Mouse (Mus musculus): ENCODE measurements around the gene Cox8a.

Gene Cox8a

DNA sequence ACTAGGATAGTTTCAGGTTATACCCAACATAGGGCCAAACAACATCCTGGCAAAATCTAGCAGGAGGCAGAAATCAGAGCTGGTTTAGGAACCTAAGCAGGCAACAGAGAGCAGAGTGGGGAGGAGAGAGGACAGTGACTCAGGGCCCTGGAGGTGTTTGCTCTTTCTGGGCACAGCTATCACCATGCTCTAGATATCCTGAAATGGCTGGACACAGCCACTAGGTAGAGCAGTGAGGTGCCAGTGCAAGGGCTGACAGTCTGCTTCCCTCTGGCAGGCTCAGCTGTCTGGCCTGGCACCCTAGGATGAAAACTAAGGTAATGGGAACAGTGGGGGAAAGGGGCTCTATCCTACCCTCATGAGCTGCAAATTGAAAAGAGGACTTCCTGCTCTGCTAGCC lies 6.1 kb upstream of the Cox8a start:
- DNase-seq (ENCODE audit: extremely low read depth, low read depth), result no peak

DNA sequence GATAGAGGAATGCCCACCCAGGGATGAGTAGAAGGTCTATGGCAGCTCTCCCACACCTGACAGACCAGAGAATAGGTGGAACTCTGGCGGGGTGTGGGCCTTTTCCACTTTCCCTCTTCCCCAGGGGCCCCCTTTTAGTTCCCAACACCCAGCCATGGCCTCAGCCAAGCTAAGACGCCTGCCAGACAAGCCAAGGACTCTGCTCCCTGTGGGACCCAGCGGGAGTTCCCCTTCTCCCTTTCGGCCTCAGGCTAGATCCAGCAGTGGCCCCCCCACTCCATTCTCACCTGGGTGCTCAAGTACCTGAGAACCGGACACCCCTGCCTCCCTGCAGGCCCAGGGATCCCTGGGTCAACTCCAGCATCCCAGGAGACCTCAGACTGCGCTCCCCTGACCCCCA lies 4.8 kb upstream of the Cox8a start:
- DNase-seq (ENCODE audit: extremely low read depth, low read depth), result no peak

DNA sequence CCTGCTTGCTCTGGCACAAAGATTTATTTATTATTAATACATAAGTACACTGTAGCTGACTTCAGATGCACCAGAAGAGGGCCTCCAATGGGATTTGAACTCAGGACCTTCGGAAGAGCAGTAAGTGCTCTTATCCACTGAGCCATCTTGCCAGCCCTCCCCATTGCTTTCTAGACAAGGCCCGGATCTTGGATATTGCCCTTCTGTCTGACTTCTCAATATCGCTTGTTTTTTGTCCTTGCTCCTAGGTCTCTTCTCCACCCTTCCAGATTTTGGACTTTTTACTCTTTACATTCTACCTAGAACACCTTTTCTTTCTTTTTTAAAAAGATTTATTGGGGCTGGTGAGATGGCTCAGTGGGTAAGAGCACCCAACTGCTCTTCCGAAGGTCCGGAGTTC lies 1.3 kb upstream of the Cox8a start:
- DNase-seq (ENCODE audit: extremely low read depth, low read depth), result no peak

DNA sequence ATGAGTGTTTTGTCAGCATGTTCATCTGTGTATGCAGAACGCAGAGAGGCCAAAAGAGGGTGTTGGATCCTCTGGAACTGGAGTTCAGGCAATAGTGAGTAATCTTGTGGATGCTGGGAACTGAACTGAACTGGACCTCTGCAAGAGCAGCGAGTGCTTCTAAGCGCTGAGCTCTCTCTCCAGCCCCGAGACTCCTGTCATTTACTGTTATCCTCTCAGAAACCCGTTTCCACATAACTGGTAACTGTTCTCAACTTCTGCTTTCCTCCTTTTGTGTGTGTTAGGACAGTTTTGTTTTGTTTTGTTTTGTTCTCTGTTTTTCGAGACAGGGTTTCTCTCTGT lies 481 bp upstream of the Cox8a start:
- no peak for DNase-seq (ENCODE audit: extremely low read depth, low read depth)

DNA sequence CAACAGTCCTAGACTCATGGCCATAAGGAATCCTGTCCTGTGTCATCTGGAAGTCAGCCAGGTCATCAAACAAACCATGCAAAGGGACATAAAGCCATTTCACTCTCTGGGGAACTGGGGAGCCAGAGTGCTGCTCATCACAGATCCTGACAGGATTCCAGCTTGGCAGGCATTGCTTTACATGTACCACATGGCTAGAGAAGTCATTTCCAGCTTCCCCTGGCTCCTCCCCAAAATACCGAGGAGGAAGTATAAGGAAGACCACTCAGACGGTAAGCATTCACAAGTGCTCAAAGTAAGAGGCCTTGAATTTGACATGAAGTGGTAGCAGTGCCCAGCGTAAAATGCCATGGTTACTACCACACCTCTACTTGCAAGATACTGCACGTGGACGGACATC lies 2.9 kb downstream of the Cox8a start:
- DNase-seq (ENCODE audit: extremely low read depth, low read depth), result no peak

DNA sequence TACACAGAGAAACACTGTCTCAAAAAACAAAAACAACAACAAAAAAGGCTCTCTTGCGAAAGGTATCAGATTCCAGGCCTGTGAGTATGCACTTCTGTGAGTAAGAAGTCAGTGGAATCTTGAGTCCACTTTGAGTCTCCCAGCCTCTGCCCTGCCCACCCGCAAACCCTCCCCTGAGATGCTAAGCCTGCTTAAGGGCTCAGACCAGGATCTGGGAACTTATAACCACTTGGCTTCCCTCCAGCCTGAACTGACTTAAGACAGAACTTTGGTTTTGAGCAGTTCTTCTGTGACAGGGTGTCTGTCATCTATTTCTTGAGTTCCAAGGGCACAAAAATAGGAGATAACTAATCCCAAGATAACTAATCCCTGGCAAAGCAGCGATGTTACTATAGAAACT lies 4.4 kb downstream of the Cox8a start:
- no peak for DNase-seq (ENCODE audit: extremely low read depth, low read depth)

DNA sequence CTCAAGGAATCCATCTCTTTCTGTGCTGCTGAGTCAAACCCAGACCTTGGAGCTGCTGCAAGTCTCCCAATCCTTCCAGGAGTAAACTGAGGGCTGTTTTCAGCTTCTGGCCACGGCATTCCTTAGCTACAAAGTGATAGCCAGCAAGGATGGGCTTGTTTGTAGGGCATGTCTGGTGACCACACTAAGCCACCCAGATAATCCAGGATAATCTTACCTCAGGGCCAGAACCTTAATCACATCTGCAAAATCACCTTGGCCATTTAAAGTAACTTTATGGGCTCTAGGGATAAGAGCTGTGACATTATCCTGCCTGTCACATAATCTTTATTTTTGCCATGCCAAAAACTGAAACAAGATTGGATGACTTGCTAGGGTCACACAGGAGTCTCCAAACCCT lies 5.2 kb downstream of the Cox8a start:
- DNase-seq (ENCODE audit: extremely low read depth, low read depth), result no peak

DNA sequence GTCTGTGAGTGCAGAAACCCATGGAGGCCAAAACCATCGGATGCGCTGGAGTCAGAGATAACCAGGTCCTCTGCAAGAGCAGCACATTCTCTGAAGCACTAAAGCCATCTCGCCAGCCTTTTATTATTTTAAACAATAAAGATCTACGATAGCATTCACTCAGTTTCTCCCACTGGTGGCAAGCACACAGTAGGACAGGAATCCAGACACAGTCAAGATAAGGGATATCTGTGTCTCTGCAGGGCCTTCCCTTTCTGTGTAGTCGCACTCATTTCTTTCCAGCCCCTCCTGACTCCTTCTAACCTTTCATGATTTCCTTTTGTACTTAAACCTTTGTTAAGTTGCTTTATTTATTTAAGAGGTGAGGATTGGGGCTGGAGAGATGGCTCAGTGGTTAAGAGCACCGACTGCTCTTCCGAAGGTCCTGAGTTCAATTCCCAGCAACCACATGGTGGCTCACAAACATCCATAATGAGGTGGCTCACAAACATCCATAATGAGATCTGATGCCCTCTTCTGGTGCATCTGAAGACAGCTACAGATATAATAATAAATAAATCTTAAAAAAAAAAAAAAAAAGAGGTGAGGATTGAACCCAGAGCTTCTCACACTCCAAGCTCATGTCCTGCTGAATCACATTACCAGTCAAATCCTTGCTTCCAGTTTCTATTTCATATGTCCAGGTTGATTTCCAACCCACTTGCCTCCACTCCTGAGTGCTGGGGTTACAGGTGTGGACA lies 7.3 kb downstream of the Cox8a start:
- DNase-seq (ENCODE audit: extremely low read depth, low read depth), result no peak

DNA sequence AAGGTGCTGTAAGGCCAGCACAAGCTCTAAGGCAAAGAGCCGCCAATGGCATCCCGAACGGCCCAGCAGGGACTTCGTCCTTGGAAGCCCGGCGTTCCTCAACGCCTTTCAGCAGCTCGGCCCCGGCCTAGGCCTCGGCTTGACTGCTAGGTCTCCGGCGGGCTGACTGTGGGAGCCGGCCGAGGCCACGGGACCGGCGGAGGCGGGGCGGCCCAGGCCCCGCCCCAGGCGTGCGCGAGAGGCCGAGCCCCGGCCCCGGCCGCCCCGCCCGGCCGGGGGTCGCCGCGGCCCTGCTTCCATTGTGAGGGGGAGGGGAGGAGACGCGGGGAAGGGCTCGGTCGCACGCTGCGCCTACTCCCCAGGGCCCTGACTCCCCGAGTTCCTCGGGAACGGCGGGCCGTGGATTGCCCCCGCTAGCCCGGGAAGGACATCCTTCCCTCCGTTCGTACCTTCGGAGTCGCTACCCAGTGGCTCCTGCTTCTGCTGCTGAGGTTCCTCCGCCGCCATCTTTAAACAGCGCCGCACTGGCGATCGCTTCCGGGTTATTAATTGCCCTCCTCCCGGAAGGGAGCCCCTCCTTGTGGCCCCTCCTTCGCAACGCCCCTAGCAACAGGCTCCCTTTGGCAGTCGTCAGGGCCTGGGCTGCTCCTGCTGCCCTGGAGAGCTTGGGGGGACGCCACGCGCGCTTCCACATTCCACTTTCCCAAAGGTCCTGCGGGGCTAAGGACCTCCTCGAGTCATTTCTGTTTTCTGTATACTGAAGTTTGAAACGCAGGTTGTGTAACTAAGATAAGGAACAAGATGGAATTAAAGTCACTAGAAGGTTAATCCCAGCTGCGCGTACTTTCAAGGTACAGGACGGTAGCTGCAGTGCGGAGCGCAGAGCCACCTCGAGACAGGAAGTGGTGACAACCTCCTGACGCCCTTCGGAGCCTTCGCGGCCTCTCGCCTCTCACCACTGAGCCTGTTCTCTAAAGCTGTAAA lies 11.4 kb downstream of the Cox8a start, which contains the start of gene Otub1:
Otub1 (minus strand) TSS at position 564 of the 984 bp plus-strand sequence.
- DNase-seq (ENCODE audit: extremely low read depth, low read depth), result peak; percentile 90

DNA sequence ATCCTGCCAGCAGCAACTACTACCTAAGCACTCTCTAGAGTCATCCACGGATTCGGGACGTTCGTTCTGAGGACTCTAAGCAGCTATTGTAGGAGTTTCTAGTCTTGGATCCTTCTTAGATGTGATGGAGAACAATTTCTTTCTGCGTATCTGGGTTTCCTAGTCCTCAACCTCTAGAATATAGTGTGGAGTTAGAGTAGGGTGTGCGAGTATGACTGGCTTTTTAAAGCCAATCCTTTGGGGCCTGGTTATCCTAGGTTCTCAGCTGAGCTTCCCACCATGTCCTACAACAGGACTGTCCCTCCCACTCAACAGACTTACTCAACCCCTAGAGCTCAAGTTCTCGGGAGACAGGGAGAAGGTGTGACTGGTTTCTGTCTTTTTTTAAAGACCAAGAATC lies 12.1 kb downstream of the Cox8a start:
- no peak for DNase-seq (ENCODE audit: extremely low read depth, low read depth)

DNA sequence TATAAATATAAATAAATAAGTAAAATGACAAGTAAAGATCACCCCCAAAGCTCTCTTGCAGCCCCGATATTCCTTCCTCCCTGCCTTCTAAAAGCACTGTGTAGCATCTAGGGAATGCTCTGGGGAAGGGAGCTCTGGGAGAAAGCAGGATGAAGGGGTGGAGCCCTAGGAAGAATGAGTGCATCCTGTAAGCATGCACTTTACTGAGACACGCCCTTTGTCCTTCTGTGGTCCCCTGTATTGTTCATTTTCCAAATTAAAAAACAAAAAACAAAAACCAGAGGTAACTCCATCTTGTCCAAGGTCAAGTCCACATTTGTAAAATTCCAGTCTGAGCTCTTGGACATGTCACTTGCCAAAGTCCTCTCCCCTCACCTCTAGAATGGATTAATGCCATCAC lies 12.5 kb downstream of the Cox8a start:
- no peak for DNase-seq (ENCODE audit: extremely low read depth, low read depth)

DNA sequence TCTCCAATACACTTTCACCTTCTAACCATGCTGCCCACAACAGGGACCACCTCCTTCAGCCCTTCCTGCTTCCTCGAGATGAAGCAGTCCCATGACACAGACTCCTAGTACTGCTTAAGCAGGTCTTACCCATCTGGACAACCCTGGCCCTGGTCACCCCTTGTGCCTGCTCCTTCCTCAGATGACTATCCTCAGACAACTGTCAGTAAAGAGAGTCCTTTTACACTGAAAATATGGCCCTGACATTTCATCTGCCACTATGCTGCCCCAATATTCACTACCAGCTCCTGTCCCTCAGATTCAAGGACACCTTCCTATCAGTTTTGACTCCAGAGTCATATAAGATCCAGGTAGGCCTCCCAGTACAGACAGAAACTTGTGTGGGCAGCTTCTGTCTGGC lies 17.0 kb downstream of the Cox8a start:
- no peak for DNase-seq (ENCODE audit: extremely low read depth, low read depth)

DNA sequence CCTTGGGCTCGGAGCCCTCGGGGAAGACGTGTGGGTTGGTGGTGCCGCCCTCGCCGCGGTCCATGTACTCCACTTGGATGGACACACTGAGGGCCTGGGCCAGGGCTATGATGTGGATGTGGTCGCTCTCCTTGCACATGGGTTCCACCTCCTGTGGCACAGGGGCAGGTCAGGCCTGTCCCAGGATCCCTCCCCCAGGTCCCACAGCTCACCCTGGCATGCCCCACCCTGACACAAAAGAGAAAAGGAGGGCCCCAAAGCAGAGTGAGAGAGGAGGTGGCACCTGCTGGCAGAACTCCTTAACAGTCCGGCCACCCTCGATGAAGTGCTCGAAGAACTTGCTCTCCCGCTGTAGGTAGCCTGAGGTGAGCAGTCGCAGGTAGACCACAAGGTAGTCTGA lies 18.3 kb downstream of the Cox8a start:
- no peak for DNase-seq (ENCODE audit: extremely low read depth, low read depth)

DNA sequence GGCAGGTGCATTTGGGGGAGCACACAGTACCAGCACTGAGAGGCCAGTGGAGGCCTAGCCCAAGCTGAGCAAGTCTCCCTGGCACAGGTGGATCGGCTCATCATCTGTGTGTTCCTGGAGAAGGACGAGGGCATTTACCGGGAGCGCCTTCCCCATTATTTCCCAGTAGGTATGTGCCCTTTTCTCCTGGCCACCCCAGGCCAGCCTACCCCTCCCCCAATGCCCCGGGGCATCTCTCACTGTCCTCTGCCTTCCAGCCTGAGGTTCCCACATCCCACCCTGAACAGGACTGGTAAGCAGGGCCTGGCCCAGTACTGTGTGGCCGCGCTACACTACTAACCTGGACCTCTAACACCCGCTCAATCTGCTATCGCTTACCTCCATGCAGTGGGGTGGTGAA lies 20.0 kb downstream of the Cox8a start:
- no peak for DNase-seq (ENCODE audit: extremely low read depth, low read depth)

DNA sequence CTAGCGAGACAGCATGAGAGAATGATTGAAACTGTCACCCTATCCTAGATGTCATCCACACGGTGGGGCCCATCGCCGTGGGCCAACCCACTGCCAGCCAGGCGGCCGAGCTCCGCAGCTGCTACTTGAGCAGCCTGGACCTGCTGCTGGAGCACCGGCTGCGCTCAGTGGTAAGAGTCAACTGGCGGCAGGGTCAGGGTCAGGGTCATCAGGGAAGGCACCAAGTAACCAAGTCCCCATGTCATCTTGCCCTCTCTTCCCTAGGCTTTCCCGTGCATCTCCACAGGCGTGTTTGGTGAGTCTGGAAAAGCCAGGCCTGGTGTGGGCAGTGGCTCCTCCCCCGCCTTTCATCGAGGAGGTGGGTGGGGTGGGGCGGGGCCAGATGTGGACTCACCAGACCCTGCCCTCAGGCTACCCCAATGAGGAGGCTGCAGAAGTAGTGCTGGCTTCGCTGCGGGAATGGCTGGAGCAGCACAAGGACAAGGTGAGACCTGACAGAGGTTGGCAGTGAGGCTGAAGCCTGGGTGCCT lies 20.6 kb downstream of the Cox8a start:
- DNase-seq (ENCODE audit: extremely low read depth, low read depth), result no peak

DNA sequence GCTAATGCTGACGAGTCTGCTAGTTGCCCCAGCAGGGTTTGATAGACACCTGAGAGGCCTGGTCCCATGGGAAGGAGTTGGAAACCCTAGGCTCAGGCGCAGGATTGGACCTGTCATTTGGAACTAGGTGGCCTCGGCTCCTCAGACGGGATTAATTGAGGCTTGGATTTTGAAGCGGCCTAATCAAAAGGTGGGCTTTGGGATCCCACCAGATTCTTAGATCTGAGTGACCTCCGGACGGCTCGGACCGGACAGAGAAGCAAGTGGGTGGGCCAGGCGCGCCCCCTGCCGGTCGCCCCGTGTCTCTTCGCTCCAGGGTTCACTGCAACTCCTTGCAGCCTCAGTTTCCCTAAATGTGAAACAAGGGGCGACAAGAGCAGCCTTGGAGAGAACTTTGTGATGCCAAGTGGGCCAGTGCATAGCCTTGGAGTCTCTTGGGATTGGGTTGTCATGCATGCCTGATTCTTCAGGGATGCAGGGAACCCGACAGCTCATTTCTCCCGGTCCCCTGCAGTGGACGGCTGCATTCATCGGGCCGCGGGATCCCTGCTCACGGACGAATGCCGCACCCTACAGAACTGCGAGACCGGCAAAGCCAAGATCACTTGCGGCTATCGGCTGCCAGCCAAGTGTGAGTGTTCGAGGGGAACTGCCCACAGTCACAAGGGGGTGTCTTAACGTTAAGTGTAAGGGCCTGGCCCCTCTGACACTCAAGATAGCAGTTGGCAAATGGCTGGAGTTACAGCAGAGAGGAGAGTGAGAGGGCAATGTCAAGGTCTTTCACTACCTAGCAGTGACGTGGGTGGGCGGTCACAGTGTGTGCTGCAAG lies 21.3 kb downstream of the Cox8a start:
- DNase-seq (ENCODE audit: extremely low read depth, low read depth), result no peak

DNA sequence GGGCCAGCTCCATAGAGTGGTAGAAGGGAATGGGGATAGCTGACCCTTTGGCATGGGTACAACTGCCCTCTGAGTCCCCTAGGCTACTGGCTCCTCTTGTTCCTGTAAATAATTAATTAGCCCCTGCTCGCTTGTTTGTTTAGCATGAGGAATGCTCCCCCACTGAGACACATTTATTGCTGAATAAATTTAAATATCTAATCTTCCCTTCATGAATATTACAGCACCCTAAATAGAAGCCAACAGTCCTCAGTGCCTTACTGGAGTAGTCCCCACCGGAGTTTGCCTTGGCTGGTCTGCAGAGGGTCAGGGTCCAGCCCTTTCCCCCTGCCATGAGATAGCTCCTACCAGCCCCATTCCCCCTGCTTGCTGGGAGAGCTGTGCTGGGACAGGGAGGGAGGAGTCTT lies 24.9 kb downstream of the Cox8a start:
- DNase-seq (ENCODE audit: extremely low read depth, low read depth), result no peak

DNA sequence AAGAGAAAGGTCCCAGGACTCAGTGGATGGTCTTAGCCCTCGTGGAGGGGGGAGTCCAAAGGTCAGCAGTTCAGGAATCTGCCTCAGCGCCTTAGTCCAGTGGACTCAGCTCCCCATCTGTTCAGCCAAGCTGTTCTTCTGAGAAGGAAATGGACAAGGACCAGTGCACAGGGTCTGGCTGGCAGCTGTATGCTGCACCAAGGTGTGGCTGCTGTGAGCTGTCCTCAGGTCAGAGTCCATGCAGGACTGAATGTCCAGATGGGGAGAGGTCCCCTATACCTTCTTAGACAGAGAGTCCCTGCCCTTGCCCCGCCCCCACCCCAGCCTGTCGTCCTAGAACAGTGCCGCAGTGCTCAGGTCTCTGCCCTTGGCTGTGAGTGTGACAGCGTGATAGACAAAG lies 25.8 kb downstream of the Cox8a start:
- DNase-seq (ENCODE audit: extremely low read depth, low read depth), result no peak

DNA sequence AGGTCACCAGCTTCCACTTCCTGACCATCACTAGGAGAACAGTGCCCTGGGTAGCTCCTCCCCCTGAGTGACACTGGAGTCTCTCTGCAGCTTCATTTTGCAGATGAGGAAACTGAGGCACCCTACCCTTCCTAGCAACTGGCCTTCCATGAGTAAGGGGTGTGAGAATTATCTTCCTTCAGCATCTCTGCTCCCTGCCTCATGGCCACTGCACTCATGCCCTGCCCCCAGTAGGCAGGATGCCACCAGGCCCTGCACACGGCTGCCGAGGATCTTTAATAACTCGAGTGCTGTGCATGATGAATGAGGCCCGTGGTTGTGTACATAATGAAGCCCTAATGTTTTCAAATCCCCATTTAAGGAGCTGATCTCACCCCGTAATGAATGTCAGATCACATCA lies 26.4 kb downstream of the Cox8a start:
- no peak for DNase-seq (ENCODE audit: extremely low read depth, low read depth)

DNA sequence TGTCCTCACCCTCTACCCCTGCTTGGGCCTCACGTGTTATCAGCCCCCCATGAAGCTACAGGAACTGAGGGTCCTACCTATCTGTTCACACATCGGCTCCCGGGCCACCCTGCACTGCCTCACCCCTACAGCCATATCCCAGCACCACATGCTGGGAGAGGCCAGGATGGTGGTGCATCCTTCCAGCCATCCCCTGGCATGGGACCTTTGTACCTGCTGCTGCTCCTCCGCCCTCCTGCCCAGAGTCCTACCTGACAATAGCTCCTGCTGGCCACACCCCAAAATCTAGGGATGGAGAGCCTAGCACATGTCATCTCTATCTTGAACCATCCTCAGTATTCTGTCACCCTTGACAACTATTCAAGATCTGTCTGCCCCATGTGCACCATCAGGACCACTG lies 28.4 kb downstream of the Cox8a start:
- DNase-seq (ENCODE audit: extremely low read depth, low read depth), result no peak

DNA sequence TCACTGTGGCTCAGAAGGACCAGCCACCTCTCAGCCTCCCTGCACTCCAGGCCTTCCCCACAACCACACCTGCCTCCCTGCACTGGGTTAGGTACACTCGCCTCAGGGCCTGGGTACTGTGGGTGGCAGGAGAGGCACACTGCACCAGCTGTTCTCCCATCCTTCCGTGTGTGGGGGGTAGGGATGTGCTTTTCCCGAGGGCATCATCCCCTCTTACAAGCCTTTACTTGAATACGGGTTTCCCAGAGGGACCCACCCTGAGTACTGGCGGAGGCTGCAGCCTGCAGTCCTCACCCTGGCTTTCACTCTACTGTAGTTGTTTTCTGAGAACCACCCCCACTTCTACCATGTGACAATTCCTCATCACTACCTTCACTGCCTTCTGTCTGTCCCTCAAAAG lies 30.3 kb downstream of the Cox8a start:
- no peak for DNase-seq (ENCODE audit: extremely low read depth, low read depth)
